Mouse (Mus musculus) left cerebral cortex, postnatal 14 days (tissue): ENCODE data around the gene Zmiz1. TPM values are rescaled to one million over a fixed set of nuclear protein-coding genes. Genes with fewer than 3 reads are reported as not detected.

Source experiments
- DNase-seq, 2 experiments: peaks; one replicate each; pipeline ENCODE4 v3.0.0; 2021 to 2022; ENCODE audit warnings: low spot score in 2 of 2, mixed read lengths in 1 of 2
- intact Hi-C: fragments of 180-260 bp; cut with DNase I; formaldehyde crosslinking; loops from one replicate; pipeline ENCODE4 v1.15.1; 2025
- total RNA-seq, 2 experiments: library from RNA; stranded (reverse); gene quantifications; 2 replicates each; pipeline ENCODE4 v1.2.3; 2021

Gene Zmiz1
- total RNA-seq, 2 experiments from 2014 or later = 86.2 to 98.9 TPM

DNA sequence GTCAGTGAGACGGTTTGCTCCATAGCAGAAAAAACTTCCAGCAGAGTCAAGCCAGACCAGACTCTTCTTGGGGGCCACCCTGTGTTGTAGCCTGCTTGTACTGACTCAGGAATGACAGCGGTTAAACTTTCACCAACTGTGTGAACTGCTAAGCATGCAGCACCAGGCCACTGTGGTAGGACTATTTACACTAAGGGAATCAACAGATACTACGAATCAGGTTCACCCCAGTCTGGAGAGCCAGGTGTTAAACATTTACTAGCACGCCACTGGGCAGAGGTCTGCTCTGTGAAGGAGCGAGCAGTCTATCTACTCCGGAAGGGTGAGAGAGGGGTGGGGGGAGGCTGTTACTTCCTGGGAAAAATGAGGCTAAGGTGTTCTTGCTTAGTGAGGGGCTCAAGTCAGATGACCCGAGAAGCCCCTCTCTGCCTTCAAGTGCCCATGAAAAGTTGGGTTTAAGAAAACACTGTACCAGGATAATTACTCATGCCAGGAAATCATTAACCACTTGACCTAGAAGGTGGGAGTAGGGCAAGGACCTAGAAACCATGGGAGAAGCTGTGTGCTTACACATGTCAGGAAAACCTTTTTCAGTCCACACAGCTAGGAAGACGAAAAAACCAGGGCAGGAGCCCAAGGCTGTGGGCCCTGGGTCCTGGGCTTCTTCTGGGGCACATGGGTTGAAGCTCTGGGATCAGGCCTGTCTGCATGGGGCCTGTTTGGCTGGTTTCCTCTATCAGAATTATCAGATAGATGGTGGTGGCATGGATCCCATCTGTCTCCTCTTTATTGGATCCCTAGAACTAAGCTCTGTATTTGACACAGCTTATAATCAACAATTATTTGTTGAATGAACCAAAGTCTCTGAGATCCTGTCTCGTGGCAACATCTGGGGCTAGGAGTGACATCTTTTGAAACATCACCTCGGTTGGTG, 7.0 kb upstream of the Zmiz1 start:
- intact Hi-C loops = loop anchor here (10.0 kb wide), 2 partner anchors 137 to 677 kb away; no protein-coding TSS in a partner anchor
- no peak for DNase-seq

- intact Hi-C loops = loop anchor here (10.0 kb wide), 2 partner anchors 138 to 678 kb away; no protein-coding TSS in a partner anchor
- DNase-seq = no peak
These were observed 6.4 kb upstream of the Zmiz1 start for GRCm38 (mm10) chr14:25452633-25453025.

- no peak for DNase-seq
- intact Hi-C loops = loop anchor here (10.0 kb wide), 2 partner anchors 139 to 679 kb away; no protein-coding TSS in a partner anchor
These were observed 4.8 kb upstream of the Zmiz1 start for GRCm38 (mm10) chr14:25454066-25454760.

GRCm38 (mm10) chr14:25456666-25457433, 2.1 kb upstream of the Zmiz1 start:
- intact Hi-C loops = loop anchor here (5.0 to 10.0 kb wide), 4 partner anchors 142 to 682 kb away; no protein-coding TSS in a partner anchor
- no peak for DNase-seq

GRCm38 (mm10) chr14:25457434-25457957, 1.5 kb upstream of the Zmiz1 start:
- intact Hi-C loops = loop anchor here (5.0 to 10.0 kb wide), 4 partner anchors 143 to 683 kb away; no protein-coding TSS in a partner anchor
- DNase-seq = peak; percentile 92 to 94

- intact Hi-C loops = loop anchor here (2.0 to 10.0 kb wide), 6 partner anchors 80 to 684 kb away; no protein-coding TSS in a partner anchor
- DNase-seq = peak in 1 of 2 experiments; percentile 75
These were observed 622 bp upstream of the Zmiz1 start for GRCm38 (mm10) chr14:25458111-25459015.

- DNase-seq = peak; percentile 51 to 66
- intact Hi-C loops = loop anchor here (2.0 to 10.0 kb wide), 6 partner anchors 81 to 685 kb away; no protein-coding TSS in a partner anchor
These were observed 511 bp downstream of the Zmiz1 start for GRCm38 (mm10) chr14:25459394-25459997.

DNA sequence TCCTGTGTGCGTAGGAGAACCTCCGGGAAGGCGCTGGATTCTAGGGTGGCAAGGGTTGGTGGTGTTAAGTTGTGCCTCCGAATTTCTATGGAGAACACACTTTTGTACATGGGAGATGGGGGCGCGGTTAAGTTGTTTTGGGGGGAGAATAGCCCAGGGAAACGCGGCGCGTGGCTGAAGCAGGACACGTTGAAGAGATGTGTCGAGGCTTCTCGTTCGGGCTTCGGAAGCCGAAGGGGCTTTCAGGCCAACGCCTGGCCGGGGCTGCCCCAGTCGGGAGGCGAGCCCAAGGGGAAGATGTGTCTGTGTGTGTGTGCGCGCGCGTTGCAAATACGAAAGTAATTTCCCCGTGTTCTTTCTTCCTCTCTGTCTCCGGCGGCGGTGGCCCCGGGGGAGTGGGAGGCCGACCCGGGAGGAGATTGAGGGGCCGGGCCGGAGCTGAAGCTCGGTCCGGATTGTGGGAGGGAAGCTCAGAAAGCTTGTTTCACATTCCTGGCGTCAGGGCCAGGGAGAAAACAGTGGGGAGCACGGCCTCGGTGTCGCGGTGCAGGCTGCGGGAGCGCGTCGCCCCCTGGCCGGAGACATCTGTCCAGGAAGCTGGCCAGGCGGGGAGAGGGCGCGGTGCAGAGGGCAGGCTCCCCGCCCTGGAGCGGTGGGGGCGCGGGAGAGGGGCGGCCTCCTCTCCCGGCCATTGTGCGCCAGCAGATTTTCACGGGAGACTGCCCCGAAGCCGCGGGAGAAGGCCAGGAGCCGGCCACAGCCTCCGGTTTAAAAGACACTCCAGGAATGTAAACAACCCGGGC, 1.2 kb downstream of the Zmiz1 start:
- peak in 1 of 2 experiments; percentile 35 for DNase-seq
- intact Hi-C loops = loop anchor here (2.0 to 10.0 kb wide), 7 partner anchors 37 to 685 kb away; no protein-coding TSS in a partner anchor

DNA sequence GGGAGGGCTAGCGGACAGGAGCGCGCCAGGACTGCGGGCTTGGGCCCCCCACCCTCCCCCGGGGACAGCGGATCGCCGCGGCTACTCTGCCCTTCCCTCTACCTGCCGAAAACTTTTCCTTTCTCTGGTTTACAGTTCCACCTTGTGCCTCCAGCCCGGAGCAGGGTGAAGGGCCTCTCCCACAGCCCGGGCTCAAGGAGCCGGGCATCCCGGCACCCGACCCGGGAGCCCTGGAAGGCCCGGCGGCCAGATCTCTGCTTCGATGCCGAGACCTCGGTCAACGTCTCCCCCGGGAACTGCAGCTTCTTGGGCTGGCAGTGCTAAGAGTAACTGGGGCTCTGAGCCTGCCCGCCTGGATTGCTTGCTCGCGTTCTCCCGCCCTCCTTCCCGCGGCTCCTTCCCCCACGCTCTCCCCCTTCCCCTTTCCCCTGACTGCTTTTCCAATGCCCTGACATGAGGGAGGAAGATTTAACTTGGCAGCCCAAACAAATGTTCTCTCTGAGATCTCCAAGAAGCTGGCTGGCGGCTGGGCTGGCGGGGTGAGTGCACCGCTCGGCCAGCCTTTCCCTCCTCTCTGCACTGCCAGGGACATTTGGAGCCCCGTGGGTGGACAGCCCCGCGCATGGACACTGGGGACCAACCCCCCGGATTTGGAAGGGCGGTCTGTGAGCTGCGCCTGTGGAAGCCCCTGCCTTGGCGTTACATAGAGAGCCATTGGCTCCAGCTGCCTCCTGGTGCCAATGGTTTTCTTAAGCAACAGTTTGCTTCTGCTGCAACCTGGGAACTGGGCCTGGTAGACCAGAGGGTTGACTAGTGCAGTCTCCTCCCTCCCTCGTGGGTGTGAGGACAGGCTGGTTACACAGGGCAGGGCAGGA, 2.1 kb downstream of the Zmiz1 start:
- DNase-seq = peak; percentile 59 to 83
- intact Hi-C loops = loop anchor here (5.0 kb wide), 1 partner anchor 36 kb away; no protein-coding TSS in a partner anchor

DNA sequence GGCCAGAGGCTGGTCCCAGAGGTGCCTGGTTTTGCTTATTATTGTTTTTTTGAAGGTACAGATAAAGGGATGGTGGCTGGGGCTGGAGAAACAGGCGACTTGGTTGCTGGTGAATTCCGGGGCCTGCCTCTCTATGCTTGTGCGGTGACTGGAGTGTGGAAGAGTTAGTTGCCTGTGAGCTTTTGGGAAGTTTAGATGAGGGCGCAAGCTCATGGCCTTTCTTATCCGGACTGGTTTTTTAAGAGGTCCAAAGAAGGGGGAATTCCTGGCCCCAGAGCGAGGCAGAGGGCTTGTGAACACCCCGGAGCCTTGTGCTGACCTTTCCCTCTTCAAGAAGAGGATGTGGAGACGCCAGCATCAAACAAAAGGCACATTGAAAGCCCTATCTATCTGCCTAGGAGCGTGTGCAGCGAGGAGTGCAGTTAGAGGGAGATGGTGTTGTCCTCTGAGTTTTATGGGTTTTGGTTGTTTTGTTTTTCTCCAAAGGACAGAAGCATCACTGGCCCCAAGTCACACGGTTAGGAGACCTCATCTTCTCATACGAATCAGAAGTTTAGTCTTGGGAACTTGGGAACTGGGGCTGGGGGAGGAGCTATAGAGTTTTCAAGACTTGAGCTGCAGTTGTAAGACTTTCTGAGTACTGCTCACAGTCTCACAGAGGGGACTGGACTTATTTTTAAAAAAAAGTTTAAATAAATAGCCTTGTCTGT, 2.8 kb downstream of the Zmiz1 start:
- DNase-seq = no peak

GRCm38 (mm10) chr14:25462975-25463374, 4.0 kb downstream of the Zmiz1 start:
- DNase-seq = no peak
- intact Hi-C loops = loop anchor here (5.0 kb wide), 1 partner anchor 34 kb away; no protein-coding TSS in a partner anchor

More for the DNA sequence above, 2.8 kb downstream of the Zmiz1 start:
- intact Hi-C loops = loop anchor here (5.0 kb wide), 1 partner anchor 35 kb away; no protein-coding TSS in a partner anchor

DNA sequence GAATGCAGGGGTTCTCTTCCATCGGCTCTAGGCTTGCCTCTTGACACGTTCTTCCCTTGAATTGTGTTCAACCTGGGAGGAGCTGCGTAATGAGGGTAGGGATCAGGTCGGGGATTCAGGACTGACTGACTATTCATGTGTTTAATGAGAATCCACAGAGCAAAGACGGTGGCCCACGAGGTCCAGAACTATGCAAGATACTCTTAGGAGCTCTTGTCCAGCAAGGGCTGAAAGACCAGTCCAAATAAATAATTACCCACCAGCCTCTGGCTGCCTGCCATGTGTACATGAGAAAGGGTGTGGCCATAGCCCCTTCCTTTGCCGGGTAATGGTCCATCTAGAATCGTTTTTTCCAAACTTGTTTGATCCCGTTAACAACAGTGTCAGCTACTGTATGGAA, 4.9 kb downstream of the Zmiz1 start:
- DNase-seq = no peak
- intact Hi-C loops = loop anchor here (5.0 kb wide), 1 partner anchor 33 kb away; no protein-coding TSS in a partner anchor

DNA sequence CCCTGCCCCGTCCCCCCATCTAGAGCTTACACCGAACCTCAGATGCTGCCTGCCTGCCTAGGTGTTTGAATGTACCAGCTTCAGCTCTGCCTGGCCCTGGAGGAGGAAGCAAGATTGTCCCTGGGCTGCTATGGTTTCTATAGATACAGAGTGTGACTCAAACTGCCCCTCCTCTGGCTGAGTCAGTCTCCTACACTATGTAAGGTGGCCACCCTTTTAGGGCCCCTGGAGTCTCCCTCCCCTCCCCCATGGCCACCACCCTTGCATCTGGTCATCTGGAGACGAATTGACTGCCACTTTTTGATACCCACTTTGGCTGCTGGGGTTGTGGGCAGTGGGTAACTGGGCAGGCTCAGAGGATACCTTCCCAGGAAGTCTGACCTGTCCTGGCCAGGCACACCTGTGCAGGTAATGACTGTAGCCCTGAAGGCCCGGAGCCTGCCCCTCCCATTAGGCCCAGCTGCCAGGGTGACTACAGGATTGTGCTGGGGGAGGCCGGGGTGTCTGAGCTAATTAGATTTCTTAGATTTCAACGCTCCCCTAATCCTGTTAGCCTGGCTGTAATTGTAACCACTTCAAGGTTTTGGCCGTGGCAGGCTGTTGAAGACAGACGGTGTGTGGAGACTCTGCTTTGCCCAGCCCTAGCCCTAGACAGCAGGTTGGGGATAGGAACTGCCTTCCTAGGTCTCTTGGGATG, 5.8 kb downstream of the Zmiz1 start:
- intact Hi-C loops = loop anchor here (5.0 kb wide), 1 partner anchor 33 kb away; no protein-coding TSS in a partner anchor
- DNase-seq = peak in 1 of 2 experiments; percentile 41

GRCm38 (mm10) chr14:25466361-25466760, 7.4 kb downstream of the Zmiz1 start:
- intact Hi-C loops = no loop called here
- DNase-seq = no peak
